Mouse (Mus musculus) heart, adult 18-20 months (tissue): ENCODE measurements around the gene Lama4. TPM values are rescaled to one million over a fixed set of nuclear protein-coding genes. Genes with fewer than 3 reads are reported as not detected.
A peak's percentile ranks its signal among the peaks of the same experiment; 100 is the strongest.

ENCODE experiments used
- DNase-seq, 2 experiments: peaks; one replicate each; pipeline ENCODE4 v3.0.0; 2021 to 2022; ENCODE audit warnings: mixed read lengths in 1 of 2
- long read RNA-seq, 2 experiments: library from polyadenylated mRNA; stranded (forward); transcript quantifications; one replicate each; pipeline ENCODE4 v2.0.0; 2021
- total RNA-seq, 2 experiments: library from RNA; stranded (reverse); gene quantifications; 2 replicates each; pipeline ENCODE4 v1.2.3; 2021

Gene Lama4
- 10 to 100 TPM; 47.2 to 52.0 TPM for total RNA-seq
- long read RNA-seq, experiment 1, full-length matches to known transcripts, result 6 of 8 reads
- long read RNA-seq, experiment 1, partial matches to known transcripts, result 1 of 8 reads
- long read RNA-seq, experiment 1, other reads (novel, unspliced or antisense), result 1 of 8 reads
- long read RNA-seq, experiment 2, full-length matches to known transcripts, result 1 of 4 reads
- long read RNA-seq, experiment 2, partial matches to known transcripts, result 2 of 4 reads
- long read RNA-seq, experiment 2, other reads (novel, unspliced or antisense), result 1 of 4 reads

DNA sequence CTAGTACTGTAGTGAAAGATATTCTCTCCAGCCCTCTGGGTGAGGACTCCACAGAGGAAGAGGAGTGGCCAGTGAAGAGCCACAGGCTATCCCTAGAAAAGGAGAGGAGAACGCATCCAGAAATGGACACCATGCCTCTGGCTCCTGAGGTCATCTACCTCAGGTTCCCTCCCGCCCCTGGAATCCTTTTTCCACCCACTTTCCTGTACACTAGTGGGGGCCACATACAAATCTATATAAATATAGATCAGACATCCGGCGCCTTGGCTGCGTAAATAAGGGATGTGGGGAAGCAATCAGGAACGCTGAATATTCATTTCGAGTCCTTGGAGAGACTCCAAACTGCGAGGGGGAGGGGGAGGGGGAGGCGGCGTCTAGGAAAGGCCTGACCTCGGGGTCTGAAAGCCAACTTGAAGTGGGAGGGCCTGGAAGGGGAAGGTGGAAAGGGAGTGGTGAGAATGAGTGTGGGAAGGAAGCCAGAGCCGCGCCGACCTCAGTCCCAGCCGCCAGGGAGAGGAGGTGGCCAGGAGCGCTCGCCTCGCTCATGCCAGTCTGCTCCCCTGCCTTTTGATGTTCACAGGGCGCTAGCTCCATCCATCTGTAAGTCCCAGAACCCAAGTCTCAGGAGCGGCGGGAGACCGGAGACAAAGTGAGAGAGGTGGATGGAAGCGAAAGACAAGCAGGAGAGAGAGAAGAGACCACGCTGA, at the start of gene Lama4:
Gene Lama4, plus strand, starts transcription at position 441 of the 707 bp plus-strand sequence.
- DNase-seq, result peak; percentile 89 to 91

DNA sequence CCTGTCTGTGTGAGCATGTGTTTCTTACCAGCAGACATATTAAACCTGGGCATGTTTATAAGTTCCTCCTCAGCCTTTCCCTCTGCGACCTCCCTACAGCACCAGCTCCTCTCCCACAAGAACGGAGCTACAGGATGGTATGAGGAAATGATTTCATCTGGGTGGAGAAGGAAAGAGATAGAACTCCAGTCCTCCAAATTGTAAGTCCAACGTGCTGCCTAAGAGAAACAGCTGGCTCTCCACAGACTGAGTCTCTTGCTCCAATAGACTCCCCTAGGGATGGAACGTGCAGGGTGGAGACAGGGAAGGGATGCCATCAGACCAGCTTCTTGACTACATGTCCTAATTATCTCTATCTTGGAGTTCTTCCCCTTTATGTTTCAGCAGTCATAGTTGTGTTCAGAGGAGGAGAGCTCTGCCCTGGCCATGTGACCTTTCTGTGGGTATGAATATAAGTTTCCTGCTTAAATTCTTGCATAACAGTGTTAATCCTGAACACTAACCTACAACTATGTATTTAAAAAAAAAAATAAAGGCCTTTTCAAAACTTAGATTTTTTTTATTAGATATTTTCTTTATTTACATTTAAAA, 49.2 kb upstream of the Lama4 start:
- DNase-seq, result peak; percentile 55 to 79

DNA sequence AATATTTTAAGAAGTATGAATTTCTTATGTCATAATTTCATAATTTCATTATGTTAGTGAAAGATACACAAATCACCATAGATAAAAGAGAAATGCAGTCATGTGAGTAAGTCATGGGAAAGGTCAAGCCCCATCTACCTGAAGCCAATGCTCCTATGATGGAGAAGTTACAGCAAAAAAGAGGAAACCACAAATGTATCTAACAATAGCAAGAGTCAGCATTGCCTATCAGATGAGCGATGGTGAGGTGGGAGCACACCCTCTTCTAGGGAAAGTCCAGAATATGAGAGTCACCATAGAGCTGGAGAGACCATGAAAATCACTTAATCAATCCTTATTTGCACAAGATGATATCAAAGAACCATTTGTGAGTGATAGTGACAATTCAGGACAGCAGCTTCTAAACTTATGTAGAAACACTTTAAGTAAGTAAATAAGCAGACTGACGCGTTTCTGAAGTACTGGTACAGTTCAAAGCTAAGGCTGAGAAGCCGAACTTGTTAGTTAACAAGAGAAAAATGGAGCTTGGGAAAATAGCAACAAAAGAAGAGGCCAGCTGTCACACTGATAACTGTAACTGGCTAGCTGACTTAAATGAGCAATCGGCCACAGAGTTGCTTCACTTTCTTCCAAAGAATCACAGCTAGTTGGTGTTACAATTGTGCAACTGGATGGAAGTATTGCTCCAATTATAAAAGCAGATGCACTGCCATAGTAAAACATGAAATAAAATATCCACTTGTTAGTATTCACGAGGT, 36.2 kb upstream of the Lama4 start:
- DNase-seq, result peak in 1 of 2 experiments; percentile 15

DNA sequence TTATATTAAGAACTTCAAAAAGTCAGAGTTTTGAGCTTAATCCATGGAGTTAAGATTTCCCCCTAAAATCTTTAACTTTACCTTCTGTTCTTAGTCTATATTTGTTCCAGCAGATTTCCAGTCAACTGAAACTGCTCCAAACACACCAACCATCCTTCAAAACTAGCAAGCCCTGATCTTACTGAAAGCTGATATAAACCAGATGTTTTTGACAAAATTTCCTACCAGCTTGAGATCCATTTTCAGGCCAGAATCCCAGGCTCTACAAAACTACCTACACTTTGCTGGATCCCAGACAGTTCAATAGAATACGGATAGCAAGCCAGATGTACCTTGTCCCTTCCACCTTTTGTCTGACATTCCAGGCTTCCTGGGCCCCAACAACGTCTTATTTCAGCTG, 20.6 kb upstream of the Lama4 start:
- no peak for DNase-seq

DNA sequence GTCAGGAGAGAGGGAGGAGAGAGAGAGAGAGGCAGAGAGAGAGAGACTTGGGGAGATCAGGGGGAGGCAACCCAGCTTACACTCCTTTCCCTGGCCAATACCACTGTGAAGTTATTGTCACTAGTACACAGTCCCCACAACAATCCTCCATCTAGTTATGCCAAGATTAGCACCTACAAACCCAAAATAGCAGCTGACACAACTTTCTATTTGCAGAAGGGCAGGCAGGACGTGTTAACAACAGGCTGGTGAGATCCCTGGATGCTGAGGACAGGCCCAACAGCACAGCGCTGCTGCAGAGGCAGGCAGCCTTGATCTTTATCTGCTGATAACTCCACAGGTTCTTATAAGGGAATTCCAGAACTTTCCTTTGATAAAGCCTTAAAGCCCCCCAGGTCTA, 3.4 kb upstream of the Lama4 start:
- DNase-seq, result peak; percentile 73 to 83

DNA sequence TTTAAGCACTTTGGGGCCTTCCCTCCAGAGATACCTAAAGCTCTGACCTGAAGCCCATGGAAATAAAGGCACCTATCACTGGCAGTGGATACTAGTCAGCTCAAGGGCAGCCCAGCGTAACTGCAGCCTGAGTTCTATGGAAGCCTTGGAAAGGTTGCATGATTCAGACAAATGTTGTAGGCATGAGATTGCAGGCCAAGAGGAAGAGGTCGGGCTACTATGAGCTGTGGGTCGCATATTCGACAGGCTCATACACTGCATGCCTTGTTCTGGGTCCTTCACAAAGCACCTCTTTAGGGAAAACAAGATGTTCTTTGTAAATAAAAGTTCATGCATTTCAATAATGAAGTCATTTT, 618 bp upstream of the Lama4 start:
- DNase-seq, result no peak

DNA sequence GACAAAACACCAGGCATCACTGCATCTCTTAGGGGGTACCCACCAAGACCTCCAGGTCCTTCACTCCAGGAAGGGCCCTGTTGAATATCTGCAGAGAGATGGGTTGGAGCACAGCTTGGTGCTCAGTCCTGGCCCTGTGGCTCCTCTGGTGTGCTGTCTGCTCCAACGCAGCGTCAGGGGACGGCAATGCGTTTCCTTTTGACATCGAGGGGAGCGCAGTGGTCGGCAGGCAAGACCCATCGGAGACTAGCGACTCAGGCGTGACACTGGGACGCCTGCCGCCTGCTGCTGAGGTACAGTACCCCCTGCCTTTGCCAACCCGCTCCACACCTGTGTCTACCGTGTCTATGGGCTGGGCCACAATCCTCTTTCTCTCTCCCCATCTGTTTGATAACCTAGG, 542 bp downstream of the Lama4 start:
- peak; percentile 43 to 72 for DNase-seq

DNA sequence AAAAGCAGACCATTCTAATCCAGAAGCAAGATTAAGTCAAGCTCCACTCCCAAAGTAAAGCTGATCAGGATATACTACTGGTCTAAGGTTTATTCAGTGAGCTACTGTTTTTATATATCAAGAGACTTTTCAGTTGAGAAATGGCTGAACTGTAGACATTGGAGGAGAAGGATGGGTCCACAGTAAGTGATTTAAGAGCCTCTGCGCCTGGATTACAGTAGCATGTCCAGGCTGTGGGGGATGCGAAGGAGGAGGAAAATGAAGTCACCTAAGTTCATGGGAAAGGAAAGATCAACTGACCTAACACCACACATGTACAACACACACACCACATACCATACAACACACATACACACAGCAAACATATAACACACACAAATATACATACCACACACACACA, 1.3 kb downstream of the Lama4 start:
- no peak for DNase-seq

DNA sequence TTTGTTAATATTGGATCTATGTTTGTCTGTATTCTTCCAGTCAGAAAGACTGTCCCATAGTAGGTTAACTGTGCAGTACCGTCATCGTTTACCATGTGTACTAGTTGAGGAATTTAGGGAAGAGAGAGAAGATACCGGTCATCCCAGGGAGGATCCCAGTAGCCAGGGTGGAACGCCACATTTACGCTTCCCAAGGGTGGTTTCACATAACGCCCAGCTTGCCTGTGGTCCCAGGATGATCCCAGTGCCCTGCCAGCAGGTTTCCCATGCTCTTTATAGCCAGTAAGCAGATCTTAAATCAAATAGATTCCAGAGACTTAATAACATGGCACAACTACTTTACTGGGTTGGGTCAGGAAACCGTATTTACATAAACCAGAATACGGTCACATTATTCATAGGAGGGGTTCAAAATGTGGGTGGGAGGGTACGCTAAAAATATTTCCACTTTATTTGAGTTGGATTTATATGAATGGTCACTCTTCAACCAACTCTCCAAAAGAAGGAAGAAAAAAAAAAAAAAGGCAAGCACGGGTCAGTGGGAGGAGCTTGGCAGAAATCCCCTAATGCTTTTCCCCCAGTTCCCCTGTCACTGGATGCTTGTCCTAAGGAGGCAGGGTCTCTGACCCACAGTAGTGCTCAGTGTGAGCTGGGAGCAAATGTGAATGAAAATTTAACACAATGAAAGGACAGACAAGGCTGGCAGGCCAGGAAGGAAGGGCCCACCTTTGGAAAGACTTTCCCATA, 3.2 kb downstream of the Lama4 start:
- DNase-seq, result peak; percentile 58 to 67

DNA sequence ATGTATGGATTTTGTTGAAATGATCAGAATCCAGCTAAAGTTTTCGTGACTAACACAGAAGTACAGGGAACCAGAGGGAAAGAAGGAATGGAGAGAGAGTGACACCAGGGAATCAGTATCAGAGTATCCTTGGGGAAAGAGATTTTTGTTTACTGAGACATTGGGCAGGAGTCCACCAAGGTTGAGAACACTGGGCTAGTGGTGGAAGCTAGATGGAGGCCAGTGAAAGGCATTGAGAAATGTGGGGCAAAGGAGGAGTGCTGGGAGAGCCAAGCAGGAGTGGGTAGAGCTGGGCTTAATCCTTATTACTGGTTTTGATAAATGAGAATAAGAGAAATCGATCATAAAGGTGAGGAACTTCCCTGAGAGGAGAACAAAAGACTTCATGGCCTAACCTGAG, 4.2 kb downstream of the Lama4 start:
- peak in 1 of 2 experiments; percentile 59 for DNase-seq

DNA sequence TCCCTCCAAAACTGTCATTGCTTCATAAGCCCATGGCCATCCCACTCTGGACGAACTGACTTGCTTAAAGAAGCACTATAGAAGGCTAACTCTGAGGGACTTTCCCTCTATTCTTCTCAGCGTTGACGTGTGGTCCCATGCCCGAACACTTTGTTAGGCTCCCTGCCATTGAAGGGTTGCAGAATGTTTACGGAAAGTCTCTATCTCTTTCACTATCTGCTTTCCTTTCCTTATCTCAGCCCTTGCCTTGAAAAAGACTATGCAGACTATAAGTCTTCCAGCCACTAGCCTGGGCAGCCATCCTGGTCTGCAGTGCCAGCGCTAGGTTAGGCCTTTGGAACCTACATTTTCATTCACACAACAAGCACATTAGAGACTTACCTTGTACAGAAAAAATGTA, 4.7 kb downstream of the Lama4 start:
- DNase-seq, result no peak

DNA sequence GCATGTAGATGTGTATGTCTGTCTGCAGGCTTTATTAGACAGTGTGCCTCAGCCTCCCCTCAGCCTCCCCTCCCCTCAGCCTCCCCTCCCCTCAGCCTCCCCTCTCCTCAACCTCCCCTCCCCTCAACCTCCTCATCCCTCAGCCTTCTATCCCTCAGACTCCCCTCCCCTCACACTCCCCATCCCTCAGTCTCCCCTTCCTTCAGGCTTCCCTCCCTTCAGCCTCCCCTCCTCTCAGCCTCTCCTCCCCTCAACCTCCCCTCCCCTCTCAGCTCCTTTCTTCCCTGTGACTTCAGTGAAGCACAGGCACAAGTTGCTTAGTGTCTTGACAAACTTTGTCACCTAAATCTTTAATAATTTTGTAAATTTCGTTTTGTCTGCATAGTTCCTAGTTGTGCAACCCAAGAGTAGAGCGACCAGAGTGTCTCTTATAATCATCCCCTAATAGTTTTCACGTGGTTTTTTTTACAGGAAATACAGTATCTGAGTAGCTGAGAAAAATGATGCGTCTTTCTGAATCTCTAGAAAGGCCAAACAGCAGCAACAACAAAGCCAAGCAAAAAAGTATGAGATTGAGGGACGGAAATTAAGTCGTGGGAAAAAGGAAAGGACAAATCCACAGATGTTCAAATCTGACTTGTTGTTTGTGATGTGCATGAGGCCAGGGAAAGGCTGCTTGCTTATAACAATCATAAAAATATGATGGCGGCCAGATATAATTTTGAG, 7.1 kb downstream of the Lama4 start:
- DNase-seq, result no peak

DNA sequence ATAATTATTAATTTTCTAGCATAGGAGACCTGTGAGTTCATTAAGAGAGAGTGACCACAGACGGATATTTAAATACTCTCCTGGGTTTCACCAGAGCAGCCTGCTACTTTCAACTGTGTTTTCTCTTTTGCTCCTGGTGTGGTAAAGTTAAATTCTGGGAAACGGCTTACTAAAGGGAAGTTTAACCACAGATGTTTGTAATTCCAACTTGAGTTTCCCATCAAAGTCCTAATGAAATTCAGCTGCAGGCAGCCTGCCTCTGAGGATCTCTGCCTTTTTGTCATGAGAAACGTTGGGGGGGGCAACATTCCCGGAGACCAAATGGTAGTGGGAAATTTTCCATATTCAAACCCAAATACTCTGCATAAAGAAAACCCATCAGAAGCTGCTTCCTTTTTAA, 7.7 kb downstream of the Lama4 start:
- DNase-seq, result no peak

DNA sequence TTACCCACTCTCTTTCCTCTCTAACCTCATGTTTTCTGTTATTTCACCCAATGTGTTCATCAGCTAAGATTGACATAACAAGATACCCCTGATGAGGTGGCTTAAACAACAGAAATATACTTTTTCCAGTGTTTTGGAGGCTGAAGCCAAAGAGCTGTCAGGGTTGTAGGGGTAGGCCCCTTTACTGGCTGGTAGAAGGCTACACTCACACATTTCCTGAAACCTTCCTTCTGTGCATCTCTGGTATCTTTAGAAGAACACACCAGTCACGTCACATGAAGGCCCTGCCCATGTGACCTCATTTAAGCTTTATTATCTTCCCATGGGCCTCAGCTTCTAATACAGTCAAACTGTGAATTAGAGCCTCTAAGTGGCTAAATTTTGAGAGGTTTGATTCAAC, 12.9 kb downstream of the Lama4 start:
- DNase-seq, result no peak

DNA sequence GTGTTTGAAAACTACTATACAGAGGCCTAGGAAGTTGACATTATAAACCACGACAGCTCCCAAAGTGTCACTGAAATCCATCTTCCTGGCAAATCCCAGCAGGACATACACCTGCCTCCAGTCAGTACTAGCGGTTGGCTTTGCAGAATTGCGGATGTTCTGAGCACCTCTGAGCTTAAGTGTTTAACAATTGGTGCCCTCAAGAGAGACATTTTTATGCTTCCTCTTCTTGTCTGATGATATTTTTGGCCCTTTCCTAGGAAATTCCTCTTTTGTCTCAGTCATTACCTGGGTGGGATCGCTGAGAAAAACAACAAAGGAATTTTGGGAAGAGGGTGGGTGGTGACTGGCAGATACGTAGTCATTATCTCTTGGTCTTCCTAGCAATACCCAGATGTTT, 14.4 kb downstream of the Lama4 start:
- DNase-seq, result no peak

DNA sequence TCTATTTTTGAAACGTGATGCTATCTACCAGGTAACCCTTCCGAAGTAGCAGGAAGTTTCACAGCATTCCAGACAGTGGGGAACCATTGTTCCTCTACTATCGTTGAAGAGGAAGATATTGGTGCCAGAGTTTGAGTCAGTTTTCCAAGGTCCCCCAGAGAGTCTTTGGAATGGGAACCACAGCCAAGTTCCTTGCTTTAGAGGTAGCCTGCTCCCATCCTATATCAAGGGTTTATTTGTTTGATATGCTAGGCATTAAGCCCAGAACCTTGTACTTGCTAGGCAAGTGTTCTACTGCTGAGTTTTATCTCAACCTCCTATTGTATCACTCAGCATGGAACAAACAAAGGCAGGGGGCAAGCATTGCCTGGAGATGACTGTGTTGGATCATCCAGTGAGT, 15.7 kb downstream of the Lama4 start:
- peak in 1 of 2 experiments; percentile 76 for DNase-seq

DNA sequence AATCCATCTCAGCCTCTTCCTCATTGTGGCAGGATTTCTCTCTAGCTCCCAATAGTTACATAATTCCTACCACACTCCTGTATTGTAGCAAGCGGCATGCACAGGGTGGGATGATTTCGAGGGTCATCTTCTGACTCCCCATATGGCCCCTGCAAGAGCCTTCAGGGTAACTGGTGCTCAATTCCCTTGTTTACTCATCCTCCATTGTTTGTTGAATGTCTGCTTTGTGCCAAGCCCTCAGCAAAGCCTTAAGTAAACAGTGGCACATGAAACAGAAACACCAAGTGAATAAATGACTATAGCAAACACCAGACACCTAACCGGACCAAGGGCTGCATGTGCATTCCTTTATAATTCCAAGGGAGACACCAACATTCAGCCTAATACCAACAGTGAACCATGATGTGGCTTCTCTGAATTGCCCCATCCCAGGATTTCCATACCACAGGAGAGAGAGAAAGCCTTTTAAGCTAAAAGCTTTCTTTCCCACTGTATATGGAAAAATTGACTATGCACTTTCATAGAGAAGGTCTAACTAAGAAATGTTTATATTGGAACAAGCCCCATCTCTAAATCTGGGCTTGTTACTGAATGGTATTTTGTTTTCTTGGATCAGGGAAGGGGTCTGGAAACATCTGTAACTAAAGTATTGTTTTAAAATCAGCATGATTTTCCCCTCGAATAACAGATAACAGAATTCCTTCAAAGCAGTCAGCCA, 19.2 kb downstream of the Lama4 start:
- no peak for DNase-seq

DNA sequence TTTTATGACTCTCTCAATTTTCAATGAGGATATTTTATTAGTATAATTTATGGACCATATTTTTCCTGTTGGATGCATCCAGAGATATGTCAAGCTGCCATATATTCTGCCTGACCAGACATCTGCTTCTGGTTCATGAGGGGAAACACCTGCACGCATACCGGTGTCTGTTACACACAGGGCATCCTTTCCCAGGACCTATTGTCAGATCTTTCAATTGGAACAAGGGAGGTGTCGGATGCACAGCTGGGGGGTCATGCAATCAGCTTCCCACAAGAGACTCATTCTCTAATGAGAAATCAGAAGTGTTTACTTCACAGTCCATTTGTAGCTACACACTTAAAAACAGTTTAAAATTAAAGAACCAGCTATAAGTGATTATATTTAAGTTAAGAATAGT, 20.7 kb downstream of the Lama4 start:
- DNase-seq, result no peak

DNA sequence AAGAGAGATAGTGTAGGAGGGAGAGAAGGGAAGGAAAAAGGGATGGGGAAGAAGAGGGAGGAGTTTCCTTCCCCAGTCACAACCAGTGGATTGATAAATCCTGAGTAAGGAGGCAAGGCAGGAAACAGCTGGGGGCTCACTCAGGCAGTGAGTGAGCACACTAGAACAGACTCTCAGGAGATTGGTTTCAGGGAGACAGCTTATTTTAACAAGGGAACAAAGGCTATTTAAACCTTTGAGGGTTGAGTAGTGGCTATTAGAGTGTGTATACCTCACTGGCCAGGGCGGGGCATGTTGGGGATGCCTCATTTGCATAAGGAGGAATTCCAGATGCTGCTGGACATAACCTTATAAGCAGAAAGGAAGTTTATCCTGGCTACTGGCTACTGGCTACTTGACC, 27.5 kb downstream of the Lama4 start:
- DNase-seq, result no peak

DNA sequence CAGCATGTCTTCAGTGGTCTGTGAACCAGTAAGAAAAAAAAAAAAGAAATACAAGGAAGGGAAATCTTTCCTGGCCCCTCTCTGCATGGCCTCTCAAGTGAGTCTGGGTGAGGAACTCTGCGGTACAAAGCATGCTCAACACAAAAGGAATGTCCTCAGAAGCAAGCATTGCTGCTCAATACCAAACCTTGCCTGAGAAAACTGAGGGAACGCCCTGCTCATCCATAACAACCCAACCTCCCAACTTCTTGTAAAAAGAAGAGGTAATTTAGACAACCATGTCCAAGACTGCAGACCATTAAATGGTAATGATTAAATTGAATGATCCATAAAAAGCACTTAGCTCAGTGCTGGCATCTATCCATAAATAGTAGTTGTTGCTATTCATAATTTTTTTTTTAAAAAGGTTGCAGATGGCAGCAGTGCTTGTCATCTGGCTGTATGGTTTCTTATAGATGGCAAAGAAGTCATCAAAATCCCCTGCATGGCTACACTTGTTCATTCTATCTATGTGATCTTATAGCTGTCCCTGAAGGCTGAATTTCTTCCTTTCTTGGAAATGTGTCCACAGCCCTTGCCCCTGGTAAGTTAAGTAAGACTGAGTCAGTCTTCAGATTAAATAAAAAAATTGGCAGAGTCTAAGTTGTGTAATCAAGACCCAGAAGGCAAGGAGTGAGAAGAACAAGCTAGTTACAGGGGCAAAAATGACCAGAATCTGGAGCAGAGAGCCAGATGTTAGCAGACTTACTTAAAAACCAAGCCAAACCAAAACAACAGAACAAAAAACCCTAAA, 28.5 kb downstream of the Lama4 start:
- peak in 1 of 2 experiments; percentile 49 for DNase-seq
